Mouse (Mus musculus): ENCODE data around the gene Fam241a. TPM values are rescaled to one million over a fixed set of nuclear protein-coding genes. Genes with fewer than 3 reads are reported as not detected.

Fam241a gene
- total RNA-seq, 2 experiments from 2014 or later: 4.0 to 5.1 TPM

DNA sequence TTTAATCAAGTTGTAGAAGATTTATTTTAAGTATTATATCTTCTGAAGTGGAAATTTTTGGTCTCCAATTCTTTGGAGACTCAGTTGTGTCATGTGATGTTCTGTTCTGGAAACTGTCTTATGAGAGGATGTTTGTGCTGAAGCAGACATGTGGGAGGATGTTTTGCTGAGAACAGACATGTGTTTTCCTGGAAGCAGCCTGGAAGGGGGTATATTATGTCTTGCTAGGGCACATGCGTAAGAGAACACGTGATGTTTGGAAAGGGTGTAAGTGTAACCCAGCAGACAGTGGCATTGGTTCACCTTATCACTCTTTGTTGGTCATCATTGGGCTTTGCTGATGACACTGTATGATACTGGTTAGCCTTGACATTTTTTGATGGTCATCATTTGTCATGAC lies 20.6 kb downstream of the Fam241a start:
- no peak for DNase-seq

DNA sequence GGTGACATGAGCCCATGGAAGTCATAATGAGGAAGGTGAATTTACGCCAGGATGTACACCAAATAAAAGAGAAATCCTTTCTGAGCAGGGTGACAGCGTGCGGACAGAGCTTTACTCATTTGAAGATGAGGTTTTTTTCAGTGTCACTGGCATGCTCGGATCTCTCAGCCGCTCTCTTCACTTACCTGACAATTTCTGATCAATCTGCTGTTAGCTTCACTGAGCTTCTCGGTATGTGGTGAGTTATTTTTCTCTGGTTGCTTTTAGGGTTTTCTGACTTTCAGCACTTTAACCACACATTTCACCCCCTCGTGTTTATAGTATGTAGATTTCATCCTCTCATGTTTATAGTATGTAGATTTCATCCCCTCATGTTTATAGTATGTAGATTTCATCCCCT lies 21.1 kb downstream of the Fam241a start:
- no peak for DNase-seq

DNA sequence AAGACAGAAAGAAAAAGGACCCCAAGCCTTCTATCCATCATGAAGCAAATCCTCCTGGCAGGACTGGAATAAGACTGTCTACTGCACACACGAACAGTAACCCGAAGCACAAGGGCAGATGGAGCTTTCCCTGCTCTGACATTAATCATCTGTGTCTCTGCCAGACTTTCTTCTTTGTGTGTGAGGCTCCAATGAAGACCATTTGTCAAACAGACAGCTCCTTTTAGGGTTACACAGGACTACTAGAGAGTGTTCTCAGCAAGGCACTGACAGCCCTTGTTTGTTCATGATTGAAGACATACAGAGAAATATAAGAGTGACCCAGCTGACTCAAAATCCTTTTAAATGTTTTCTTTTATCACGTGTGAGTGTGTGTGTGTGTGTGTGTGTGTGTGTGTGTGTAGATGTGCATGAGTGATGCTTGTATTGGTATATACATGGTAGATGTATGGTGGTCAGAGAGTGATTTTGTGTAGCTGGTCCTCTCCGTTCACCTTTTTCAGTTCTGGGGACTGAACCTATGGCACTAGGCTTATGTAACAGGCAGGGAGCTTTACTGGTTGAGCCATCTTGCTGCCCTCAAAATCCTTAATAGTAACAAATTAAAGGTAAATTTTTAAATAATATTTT lies 21.8 kb downstream of the Fam241a start:
- DNase-seq: no peak

DNA sequence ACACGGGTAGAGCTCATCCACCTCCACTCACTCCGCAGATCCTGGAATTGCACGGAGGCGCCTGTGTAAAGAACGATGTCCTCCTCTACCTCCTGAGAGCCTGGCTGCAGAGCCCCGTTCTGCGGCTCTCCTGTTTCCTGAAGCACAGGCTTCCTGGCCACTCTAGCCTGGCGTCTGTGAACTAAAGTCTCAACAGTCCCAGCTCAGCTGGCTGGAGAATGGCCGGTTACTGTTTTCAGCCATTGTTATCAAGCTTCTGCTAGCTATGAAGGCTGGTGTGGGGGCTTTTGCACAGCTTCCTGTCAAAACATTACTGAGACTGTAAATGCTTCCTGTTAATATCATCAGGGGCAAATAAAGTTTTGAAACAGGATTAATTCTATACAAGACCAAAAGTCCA lies 24.5 kb downstream of the Fam241a start:
- DNase-seq: no peak

DNA sequence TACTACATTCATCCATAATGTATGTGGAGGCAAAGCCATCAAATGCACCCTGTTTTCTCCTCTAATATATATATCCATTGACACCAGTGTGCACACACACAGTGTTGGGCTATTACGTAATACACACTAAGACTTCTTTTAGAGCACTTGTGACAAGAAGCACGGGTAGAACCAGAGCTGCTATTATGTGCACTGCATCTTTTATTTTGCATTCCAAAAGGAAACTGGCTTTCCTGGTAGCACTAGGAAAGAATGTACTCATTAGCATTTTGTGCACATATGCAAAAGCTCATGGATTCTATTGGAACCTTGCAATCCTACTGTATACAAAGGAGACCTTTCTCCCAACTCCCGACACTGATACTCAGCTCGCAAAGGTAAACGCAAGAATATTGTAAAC lies 27.2 kb downstream of the Fam241a start:
- DNase-seq: no peak

DNA sequence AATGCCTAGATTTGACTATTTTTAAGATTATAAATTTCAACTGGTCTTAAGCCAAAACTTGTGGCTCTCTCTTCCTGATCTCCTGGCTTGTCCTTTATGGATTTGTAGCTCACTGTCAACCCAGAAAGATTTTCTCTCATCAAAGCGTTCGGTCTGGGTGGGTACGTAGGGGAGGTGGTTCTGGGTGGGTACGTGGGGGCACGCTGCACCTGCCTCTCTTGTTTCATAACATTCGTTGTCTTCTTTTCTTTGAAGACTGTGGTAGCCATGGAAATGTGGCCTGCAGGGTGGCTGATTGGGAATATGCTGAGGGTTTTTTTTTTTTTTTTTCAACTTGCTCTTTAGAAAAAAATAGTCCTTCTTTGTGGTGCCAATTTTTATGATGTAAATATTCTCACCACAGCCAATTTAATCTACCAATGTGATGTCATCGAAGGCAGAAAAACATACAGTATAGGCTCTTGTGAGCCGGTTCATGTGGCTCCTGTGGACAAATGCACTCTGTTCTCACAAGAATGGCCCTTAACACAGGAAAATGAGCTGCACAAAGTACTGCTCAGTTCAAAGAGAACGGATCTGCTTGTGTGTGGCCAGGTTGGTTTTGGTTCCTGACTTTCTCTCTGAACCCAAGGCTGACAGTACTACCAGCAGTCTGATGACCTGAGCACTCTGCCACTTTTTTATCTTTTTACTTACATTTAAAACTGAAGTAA lies 27.9 kb downstream of the Fam241a start:
- no peak for DNase-seq

DNA sequence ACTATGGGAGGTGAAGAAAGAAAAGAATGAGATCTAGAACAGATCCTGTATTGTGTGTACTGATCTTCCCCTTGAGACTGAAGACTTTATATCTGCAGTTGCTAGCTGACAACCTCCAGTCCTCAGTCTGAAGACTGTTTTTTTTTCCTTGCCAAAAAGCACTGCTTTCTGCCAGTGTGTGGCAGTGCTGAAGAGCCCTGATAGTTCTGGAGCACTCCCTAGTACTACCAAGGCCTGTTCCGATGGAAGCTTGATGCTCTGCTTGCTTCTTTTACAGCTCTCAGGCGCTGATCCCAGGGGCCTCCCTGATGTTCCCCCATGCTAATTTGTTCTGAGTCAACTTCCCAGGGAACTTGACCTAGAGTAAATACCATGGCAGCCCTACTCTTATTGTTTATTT lies 31.9 kb downstream of the Fam241a start:
- DNase-seq: no peak

DNA sequence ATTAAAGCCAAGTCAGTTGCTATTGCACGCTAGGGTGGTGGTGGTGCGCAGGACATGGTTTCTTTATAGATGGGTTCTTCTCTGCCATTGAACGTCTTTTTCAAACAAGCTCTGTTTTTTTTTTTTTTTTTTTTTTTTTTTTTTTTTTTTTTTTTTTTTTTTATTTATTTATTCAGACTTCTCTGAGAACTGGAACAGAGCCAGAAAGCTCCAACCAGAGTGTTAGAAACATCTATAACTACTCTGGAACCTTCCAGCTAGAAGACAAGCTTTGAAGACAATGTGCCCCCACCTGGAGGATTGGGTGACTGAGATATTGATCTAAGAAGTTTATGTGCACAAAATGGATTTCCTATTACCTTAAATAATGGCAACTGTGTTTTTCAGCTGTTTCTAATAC lies 32.6 kb downstream of the Fam241a start:
- no peak for DNase-seq

DNA sequence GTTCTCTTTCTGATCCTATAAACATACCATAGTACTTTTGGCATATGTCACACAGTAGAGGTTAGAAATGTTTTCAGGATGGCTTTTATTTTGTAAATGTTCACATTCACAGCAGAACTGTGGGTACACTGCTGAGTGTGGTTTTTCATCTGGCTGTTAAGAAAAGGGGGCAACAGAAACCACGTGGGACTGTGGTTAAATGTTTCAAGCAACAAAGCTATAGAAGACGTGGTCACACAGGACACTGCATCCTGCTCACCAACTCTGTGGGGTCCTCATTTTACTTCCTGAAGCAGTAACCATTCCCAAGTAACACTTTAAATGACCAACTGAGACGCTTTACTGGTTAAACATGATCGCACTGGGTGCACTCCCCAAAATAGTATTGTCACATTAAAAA lies 33.6 kb downstream of the Fam241a start:
- DNase-seq: no peak

DNA sequence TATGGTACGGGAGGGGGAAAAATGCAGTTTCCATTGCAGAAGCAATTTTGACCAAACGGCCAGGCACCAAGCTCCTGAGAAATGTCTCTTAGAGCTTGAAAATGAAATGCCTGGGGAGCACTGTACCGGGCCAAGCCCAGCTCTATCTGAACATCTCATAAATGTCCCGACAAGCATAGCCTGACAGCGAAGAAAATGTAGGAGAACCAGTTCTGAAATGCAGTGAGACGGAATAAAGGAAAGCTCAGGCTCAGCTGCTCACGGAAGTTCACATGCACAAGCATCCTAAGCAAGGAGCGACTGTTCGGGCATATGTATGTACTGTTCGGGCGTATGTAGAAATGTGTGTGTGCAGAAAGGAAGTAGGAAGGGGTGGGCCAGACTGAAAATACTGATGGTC lies 34.8 kb downstream of the Fam241a start:
- no peak for DNase-seq

DNA sequence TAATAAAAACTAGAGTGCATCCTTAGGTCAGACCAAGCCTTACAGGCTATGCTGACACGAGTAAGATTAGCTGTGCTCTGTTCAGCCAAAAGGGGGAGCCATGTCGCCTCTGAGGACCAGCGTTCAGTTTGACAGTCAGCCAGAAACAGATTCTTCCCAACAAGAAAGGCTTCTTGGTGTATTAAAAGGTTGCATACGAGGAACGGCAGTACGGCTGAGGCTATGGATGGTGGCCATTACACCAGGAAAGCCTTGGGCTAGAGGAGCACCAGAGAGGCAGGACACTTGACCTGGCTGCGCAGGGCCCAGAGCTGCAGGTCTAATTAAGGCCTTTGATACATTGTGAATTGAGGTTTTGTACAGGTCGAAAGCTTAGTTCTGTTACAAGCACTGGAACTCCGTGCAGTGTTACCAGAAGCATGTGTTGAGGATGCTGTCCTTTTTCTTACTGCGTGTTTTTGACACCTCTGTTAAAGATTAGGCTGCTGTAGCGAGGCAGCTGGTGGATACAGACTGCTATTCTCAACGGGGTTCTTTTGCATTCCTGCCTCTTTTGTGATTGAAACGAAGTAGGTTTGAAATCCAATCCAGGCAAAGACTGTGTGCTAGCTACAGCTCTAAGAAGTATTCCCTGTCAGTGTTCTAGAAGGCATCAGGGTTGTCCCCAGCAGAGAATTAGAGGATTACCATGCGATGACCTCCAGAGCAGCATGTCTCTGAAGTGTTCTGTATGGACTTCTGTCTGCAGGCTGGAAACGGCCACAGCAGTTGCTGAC lies 42.5 kb downstream of the Fam241a start:
- DNase-seq: peak; percentile 72 to 89

DNA sequence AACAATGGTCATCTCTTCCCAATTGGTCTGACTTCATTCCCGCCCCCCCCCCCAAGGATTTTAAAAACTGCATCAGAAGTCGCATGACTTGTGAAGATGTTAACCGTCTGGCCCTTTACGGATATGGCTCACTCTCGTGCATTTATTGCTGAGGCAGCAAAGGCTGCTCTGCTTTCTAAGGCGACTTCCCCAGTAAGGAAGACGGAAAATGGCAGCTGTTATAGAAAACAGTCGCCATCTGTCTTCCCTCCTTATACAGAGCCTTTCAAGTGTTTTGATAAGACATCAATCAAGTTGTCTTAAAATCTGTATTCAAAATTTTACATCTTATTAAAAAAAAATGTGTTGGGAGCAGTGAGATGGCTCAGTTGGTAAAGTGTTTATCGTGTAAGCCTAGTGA lies 43.4 kb downstream of the Fam241a start:
- DNase-seq: no peak

DNA sequence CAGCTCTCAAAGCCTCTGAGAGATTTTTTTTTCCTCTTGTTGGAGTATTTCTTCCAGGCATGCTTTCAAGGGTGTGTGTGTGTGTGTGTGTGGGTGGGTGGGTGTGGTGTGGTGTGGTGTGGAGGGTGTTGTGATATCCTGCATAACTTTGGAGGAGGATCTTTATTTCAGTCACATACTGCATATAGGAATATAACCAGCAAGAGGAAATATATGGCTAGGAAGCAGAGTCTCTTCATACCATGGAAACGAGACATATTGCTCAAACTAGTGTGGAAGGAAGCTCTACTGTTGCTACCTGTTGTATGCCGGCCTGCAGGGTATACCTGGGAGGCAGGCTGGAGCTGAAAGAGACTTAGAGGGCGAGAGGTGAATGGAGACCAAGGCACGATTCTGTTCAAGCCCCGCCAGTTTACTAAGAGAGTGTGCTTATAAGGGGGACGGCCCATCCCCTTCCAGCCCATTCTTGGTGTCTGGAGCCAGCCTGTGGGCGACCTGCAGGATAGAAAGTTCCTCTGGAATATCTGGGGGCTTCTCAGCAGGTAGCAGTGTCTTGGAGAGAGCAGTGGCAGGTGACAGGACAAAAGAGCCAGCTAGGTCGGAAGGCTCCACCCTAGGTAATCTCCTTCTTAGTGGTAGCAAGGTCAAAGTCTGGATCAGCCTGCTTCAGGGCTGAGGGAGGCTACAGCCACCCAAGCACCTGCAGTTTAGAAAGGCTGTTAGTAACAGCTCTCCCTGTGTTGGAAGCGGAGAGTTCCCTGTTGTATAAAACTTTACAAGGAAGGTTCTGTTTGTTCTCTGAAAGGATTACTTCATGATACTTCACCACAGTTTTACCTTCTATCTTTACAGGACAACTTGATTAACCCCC lies 45.1 kb downstream of the Fam241a start:
- DNase-seq: no peak

DNA sequence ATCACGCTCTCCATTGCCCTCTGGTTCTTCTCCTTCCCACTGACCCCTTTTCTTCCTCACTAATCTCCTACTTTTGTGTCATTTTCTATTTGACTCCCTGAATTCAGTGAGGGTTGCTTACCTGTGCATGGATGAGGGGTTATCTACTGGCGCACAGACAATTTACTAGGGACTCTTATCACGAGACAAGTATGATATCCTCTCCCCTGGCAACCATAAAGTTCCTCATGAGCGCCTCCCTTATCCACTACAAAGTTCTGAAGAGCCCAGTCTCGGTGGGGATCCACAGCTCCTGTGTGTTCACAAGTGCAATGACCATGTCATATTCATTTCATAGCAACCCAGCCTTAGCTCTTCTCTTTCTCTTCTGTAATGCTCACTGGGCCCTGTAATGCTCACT lies 46.2 kb downstream of the Fam241a start:
- no peak for DNase-seq

DNA sequence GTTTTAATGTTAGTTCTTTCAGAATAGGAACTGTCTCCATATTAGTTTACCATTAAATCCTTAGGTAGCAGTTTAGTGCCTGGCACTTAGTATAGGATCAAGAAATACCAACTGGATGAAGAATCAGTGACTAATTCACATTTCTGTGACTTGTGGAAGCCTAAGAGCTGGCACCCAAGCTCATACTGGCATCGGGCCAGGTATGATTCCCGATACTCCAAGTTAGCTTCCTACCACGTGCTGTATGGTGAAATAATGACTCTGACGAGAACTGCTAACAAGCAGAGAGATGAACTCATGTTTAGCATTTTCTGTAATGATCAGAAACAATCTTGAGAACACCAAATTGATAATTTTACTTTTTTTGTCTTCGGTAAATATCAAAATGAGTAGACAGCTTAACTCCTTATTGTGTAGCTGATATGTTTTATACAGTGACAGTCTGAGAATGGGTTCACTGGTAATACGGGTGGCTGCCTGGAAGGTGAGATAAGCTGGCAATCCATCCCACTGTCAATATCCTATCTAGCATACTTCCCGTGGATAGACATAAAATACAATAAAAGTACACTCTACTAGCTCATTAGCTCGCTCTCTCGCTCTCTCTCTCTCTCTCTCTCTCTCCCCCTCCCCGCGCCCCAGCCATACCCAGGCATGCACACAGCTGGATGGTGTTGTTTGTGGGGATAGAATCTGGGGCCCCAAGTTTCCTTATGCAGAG lies 47.9 kb downstream of the Fam241a start:
- DNase-seq: no peak

DNA sequence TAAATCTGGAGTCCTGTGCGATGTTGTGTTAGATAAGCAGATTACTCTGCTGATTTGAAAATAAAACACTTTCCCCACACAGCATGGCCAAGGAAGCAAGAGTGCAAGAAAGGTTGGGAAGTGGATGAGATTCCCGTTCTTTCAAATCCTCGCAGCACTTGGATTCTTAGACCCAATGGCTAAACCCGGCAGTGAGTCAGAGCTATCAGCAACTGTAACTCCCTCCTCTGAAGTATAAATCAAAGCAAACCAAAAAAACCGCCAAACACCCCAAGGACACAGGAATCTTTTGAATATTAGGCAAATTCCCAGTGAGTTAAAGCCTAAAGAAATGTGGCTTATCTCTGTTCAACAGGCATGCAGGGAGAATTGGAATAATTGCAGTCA lies 52.2 kb downstream of the Fam241a start:
- DNase-seq: no peak

DNA sequence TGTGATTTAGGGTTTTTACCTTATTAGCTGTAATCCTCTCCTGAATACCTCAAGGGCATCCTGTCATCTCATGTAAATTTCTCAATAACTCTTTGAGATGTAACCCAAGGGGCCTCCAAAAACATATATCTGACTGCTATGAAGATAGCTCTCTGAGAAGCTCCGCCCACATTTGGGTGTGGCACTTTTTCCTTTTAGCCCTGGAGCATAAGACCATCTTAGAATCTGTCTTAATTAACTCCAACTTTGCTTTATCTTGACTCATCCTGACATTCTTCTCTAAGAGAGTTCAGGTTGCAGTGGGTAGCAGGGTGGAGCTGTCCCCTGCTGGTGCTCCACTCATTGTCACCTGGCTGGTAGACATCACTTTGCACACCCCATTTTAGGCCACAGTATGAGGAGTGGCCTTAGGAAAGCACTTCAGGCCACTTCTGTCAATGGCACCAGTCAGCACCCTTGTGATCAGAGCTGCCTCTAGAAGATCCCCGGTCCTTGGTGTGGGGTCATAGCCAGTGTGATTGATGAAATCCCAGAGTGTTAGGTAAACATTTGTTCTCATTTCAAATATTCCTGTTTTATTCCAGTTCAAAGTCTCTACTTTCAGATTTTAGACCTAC lies 52.7 kb downstream of the Fam241a start:
- DNase-seq: no peak

DNA sequence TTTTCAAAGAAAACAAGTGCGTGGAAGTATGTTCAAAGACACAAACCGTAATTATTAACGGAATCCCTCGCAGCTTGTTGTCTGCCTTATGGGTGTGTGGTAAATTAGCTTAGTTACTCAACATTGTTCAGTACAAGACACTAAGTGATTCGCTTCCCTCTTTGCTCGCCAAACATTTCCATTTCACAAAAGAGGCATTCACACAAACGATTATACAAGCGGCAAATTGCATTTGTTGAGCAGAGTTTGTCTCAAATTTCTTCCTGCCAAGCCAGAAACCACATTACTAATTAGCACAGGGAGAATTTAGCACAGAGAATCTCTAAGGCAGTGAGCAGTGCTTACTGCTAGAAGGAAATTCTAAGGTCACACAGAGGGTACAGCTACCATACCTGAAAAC lies 54.2 kb downstream of the Fam241a start:
- no peak for DNase-seq

DNA sequence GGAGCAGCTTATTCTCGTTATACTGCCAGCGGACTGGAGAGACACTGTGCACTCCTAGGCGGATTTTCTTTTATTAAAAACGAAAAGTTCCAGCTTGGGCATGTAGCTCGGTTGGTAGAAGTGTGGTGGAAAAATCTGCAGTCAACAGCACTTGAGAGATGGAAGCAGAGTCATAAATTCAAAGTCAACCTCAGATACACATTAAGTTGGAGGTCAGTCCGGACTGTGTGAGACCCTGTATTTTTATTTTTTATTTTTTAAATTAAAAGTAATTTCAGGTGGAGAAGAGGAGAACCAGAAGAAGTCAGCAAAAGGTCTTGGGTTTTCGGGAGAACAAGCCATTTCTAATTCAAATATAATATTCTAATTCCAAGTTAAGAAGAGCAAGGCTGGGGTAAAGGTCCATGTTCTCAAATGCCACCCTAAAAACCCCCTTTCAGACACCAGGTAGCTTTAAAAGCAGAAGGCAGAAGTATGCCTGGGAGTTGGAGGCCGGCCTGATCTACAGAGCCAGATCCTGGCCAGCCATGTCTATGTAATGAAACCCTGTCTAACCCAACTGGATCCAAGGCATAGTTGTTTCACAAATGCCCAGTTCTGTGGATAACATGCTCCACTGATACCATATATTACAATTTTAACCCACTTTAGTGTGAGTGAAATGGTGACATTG lies 58.0 kb downstream of the Fam241a start:
- no peak for DNase-seq

DNA sequence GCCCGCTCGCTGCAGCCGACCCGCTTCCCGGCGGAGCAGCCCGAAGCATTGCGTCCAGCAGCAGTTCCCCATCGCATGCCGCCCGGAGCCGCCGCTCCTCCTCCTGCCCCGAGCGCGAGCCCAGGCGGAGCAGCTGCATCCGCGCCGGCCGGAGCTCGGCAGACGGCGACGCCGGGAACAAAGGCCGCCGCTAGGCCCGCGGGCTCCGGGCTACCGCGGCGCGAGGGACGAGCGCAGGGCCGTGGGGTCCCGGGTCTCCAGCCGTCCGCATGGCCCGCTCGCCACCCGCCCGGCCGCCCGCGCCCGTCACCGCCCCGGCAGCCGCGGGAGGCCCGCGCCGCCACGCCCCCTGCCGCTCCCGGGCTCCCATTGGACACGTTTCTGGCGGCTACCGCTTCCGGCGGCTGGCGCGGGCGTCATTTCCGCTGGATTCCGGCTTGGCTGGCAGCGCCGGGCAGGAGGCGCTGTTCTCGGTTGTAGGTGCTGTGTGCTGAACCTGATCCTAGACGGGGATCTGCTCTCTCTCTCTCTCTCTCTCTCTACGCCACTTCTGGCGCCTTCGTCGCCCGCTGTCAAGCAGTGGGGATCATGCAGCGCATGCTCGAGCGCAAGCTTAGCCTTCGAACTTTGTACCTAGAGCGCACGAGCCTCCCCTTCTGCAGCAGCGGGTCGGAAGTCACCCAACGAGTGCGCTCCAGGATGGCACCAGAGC lies 58.8 kb downstream of the Fam241a start, which contains the start of gene Ap1ar:
TSS of gene Ap1ar (minus strand) at position 370 of the 712 bp plus-strand sequence.
- DNase-seq: peak; percentile 97

Measured in heart, adult 18-20 months (tissue).